Mouse (Mus musculus) forebrain, embryonic 15.5 days (tissue): Measurements from ENCODE around the gene Borcs6. TPM values are rescaled to one million over a fixed set of nuclear protein-coding genes. Genes with fewer than 3 reads are reported as not detected.

Experiments used
- ATAC-seq: fragments of 200-750 bp; cut with Nextera tagmentation; replicated peaks from 2 replicates; pipeline ENCODE4 v1.8.0; 2017; ENCODE audit warnings: mild to moderate bottlenecking, moderate TSS enrichment, moderate library complexity
- H3K27ac ChIP-seq: fragments of 300-500 bp; sonication (generic); replicated peaks from 2 replicates; pipeline ENCODE4 v1.5.1; 2015; ENCODE audit warnings: mild to moderate bottlenecking, inconsistent platforms
- H3K27me3 ChIP-seq: fragments of 300-500 bp; sonication (generic); 2 replicates; pipeline ENCODE4 v1.6.1; 2015; ENCODE audit warnings: inconsistent platforms
- H3K36me3 ChIP-seq: fragments of 300-500 bp; sonication (generic); 2 replicates; pipeline ENCODE4 v1.6.1; 2015; ENCODE audit warnings: mild to moderate bottlenecking, inconsistent platforms
- H3K4me1 ChIP-seq: fragments of 300-500 bp; sonication (generic); 2 replicates; pipeline ENCODE4 v1.6.1; 2015; ENCODE audit warnings: inconsistent platforms
- H3K4me2 ChIP-seq: fragments of 300-500 bp; sonication (generic); replicated peaks from 2 replicates; pipeline ENCODE4 v1.6.1; 2015; ENCODE audit warnings: mild to moderate bottlenecking, inconsistent platforms
- H3K4me3 ChIP-seq: fragments of 300-500 bp; sonication (generic); 2 replicates; pipeline ENCODE4 v1.5.1; 2015; ENCODE audit warnings: mild to moderate bottlenecking, inconsistent platforms
- H3K9ac ChIP-seq: fragments of 300-500 bp; sonication (generic); replicated peaks from 2 replicates; pipeline ENCODE4 v1.6.1; 2015; ENCODE audit warnings: mild to moderate bottlenecking, inconsistent platforms
- H3K9me3 ChIP-seq: fragments of 300-500 bp; sonication (generic); 2 replicates; pipeline ENCODE4 v1.6.1; 2016; ENCODE audit warnings: inconsistent platforms
- WGBS: fragments of 180-500 bp; shearing (Covaris S2); methylation state at CpG from one replicate; pipeline ENCODE4 v1.1.7; 2015; ENCODE audit warnings: mixed read lengths; 5-methylcytosine and 5-hydroxymethylcytosine counted together
- polyA plus RNA-seq: library from polyadenylated mRNA; unstranded; fragments of >200 nt; fragmentation: Nextera tagmentation; extraction: Ambion mirVana; gene quantifications from 2 replicates; pipeline ENCODE4 v1.2.1, GENCODE M21; 2015

Borcs6 gene
- polyA plus RNA-seq, 1 experiment from 2014 or later, result 15.4 TPM

DNA sequence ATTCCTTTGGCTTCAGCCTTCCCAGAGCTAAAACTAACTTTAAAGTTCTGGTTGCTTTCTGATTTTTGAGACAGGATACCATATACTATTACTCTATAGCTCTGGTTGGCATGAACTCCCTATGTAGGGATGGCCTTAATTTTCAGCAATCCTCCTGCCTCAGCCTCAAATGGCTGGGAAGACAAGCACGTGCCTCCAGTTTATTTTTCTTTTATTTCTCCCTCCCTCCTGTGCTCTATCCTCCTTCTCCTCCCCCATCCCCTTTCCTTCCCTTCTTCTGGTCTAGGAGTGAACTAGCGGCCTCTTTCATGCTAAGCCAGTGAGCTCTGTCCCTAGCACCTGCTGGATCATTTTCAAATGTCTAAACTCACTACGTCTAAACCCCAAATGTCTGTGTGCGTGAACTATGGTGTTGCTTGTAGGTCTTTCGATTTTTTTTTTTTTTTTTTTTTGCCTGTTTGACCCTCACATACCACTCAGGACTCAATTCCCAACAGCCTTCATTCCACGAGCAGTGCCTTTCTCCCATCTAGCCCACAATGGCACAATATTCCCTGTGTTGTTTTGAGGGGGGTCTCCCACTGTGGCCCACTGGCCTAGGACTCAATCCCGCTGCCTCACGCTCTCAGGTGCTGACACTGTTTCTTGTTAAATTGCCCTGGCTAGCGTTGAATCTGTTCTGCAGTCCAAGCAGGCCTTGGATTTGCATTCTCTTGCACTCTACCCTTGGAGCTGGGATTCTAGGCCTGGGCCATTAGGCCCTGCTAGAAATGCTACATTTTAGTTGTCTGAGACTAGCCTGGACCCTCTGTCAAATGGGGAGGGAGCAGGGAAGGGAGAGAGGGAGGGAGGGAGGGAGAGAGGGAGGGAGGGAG, 5.0 kb downstream of the Borcs6 start:
- Histone ChIP-seq H3K27me3 (no peaks in the 10 kb centered on the region), H3K27ac (peak overlapping the region; percentile 73; the same call in 1 of the 2 replicates), H3K4me1 (peaks cover 48% of the 10 kb centered on the region), H3K4me2 (peak overlapping the region; percentile 91), H3K36me3 (no peaks in the 10 kb centered on the region), H3K9me3 (no peaks in the 10 kb centered on the region), H3K9ac (peak overlapping the region; percentile 54), H3K4me3 (peak overlapping the region; percentile 66)
- 46% methylated on average over 9 of the region's 9 CpGs for WGBS
- no peak for ATAC-seq

DNA sequence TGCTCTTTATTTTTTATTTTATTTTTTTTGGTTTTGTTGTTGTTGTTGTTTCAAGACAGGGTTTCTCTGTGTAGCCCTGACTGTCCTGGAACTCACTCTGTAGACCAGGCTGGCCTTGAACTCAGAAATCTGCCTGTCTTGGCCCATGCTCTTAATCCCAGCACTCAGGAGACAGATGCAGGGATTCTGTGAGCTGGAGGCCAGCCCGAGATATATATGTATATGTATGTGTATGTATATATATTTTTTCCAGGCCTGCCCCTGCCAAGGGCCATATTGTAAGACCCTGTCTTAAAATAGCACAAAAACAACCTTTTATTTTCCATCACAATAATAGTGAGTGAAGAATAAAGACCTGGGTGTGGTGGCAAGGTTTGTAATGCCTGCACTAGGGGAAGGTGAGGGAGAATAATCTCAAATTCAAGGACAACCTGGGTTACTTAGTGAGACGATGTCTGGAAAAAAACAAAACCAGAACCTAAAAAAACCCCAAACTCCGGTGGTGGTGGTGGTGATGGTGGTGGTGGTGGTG, 5.9 kb downstream of the Borcs6 start:
- Histone ChIP-seq H3K4me3 (peak overlapping the region; percentile 45; the same call in 1 of the 2 replicates), H3K9ac (no peak overlapping the region), H3K36me3 (no peaks in the 10 kb centered on the region), H3K4me1 (peaks cover 51% of the 10 kb centered on the region), H3K27me3 (no peaks in the 10 kb centered on the region), H3K27ac (no peak overlapping the region), H3K4me2 (peak overlapping the region; percentile 89), H3K9me3 (no peaks in the 10 kb centered on the region)
- WGBS, result 59% methylated on average over 3 of the region's 3 CpGs
- no peak for ATAC-seq

DNA sequence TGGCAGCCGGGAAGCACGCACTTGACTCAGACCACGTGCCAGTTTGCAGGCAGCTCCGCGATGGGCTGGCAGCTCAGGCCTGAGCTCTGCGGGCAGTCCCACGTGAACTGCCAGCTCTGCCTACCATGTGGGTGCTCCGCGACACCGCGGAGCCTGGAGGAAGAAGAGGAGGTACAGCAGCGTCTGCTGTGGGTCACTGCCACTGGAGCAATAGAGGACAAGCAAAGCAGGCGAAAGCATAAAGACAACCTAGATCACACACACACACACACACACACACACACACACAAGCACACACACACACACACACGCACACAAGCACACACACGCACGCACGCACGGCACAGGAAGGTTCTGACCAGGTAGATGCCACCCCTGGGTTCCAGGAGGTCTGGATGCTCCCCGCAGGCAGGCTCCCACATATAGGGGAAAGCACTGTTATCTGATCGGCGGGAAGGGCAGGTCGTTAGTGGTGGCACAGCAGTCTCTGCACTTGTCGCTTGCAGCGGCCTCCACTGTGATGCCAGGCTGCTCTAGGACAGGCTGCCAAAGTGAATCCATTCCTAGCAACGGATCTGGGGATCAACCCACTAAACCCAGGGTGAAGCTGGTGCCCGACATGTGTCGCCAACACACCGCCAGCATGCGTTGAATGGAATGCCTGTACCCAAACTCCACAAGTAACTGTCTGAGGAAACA, 6.8 kb downstream of the Borcs6 start:
- H3K4me3 ChIP-seq, result peak overlapping the region; percentile 45
- peak overlapping the region; percentile 55 for H3K9ac ChIP-seq
- under 1% methylated on average over 29 of the region's 29 CpGs for WGBS
- no peaks in the 10 kb centered on the region for H3K36me3 ChIP-seq
- peak overlapping the region; percentile 56 for H3K27ac ChIP-seq
- H3K4me2 ChIP-seq, result peak overlapping the region; percentile 89
- no peak for ATAC-seq
- H3K4me1 ChIP-seq, result peaks cover 46% of the 10 kb centered on the region
- no peaks in the 10 kb centered on the region for H3K9me3 ChIP-seq
- no peaks in the 10 kb centered on the region for H3K27me3 ChIP-seq

DNA sequence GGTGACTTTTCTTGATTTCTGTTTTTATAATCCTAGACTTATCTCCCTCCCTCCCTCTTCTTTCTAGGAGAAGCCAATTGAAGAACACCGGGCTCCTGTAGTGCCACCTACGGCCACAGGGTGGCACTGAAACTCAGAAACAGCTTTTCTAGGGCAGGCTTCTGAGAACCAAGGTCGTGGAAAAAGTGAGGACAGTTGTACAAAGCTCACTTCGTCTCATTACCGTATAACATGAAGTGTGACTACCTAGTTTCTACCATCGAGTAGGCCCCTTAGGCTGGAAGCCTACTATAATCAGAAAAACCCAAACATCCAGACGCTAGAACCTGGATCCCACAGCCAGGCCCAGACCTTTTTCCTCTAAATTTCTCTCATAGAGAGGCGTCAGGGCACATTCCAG, 7.4 kb downstream of the Borcs6 start:
- peak overlapping the region; percentile 45 for H3K4me3 ChIP-seq
- WGBS, result 12% methylated on average over 8 of the region's 8 CpGs
- no peaks in the 10 kb centered on the region for H3K9me3 ChIP-seq
- H3K27ac ChIP-seq, result no peak overlapping the region; the same call in 1 of the 2 replicates
- peaks cover 46% of the 10 kb centered on the region for H3K4me1 ChIP-seq
- H3K4me2 ChIP-seq, result peak overlapping the region; percentile 89
- no peak for ATAC-seq
- no peaks in the 10 kb centered on the region for H3K27me3 ChIP-seq
- H3K36me3 ChIP-seq, result no peaks in the 10 kb centered on the region
- peak overlapping the region; percentile 55; the same call in 1 of the 2 replicates for H3K9ac ChIP-seq

DNA sequence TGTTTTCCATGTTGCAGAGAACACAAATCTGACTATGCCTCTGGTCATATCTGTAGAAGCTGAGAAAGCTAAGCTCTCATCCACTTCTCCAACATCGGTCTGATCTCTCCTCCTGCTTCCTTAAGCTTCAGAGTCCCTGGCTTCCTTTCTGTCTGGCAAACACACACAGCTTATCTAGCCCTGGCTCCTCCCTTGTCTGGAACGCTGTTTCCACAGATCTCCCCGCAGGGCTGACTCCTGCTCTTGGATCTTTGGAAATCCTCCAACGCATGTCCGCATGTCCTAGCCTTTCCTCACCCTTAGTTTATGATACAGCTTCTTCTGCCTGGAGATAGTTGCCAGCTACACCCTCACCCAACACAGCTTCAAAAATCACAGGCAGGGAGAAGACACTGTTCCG, 8.1 kb downstream of the Borcs6 start:
- Histone ChIP-seq H3K36me3 (no peaks in the 10 kb centered on the region), H3K27ac (no peak overlapping the region), H3K27me3 (no peaks in the 10 kb centered on the region), H3K4me2 (no peak overlapping the region), H3K9me3 (no peaks in the 10 kb centered on the region), H3K4me1 (peaks cover 46% of the 10 kb centered on the region), H3K9ac (no peak overlapping the region), H3K4me3 (no peak overlapping the region)
- ATAC-seq, result no peak
- 58% methylated on average over 6 of the region's 6 CpGs for WGBS

DNA sequence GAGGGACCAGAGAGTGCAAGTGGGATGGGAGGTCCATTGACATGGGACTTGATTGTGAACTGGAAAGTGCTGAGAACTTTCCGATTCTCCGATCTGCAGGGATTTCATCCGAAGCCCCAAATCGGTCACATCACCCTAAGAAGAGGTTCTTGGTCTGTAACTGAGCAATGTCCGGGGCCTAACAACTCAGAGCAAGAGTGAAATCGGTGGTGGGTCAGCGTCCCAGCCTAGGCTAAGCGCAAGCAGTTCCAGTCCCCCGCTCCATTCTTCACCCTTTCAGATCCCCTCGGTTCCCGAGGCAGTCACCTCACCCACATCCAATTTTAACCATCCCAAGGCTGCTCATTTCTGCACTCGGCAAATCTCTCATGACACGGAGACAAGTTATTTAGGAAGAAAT, 10.6 kb downstream of the Borcs6 start:
- Histone ChIP-seq H3K9ac (peak overlapping the region; percentile 81), H3K27me3 (no peaks in the 10 kb centered on the region), H3K36me3 (no peaks in the 10 kb centered on the region), H3K4me1 (peaks cover 50% of the 10 kb centered on the region), H3K4me3 (peak overlapping the region; percentile 61), H3K4me2 (peak overlapping the region; percentile 56), H3K9me3 (no peaks in the 10 kb centered on the region), H3K27ac (peak overlapping the region; percentile 89)
- under 1% methylated on average over 13 of the region's 13 CpGs for WGBS
- ATAC-seq, result no peak

DNA sequence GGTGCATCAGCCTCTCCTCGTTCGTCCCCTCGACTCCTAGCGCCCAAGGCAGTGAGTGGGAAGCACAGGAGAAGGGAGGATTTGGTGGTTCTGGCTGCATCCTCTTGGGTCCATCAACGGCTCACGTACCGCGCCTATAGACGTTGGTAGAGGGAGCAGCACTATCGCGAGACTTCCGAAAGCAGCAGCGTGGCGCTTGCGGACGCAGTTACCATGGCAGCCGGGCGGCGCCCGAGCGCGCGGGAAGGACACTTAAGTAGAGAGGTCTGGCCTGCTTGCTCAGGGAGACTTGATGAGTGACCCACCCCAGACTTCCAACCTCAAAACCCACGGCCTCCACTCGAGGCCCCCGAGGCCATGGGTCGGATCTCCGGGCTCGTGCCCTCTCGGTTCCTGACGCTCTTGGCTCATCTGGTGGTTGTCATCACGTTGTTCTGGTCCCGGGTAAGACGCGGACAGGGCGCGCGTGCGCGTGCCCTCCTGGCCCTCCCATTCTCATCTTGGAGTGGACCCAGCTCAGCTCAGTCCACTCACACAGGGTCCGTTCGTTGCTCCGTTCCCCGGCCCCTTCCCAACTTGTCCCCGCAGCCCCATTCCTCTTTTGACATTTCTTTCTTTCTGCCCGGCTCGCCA, 11.2 kb downstream of the Borcs6 start, which contains the start of gene Tmem107:
Tmem107 (plus strand) TSS at position 217 of the 633 bp plus-strand sequence.
- H3K4me2 ChIP-seq, result peak within 1 kb of the TSS; percentile 56
- WGBS, result under 1% methylated on average over 47 of the region's 47 CpGs
- no peaks in the 10 kb centered on the region for H3K9me3 ChIP-seq
- peak; percentile 86 for ATAC-seq
- H3K4me1 ChIP-seq, result peaks cover 49% of the 10 kb centered on the region
- no peaks in the 10 kb centered on the region for H3K36me3 ChIP-seq
- peak within 1 kb of the TSS; percentile 89 for H3K27ac ChIP-seq
- no peaks in the 10 kb centered on the region for H3K27me3 ChIP-seq
- H3K4me3 ChIP-seq, result peak within 1 kb of the TSS; percentile 61
- peak within 1 kb of the TSS; percentile 81 for H3K9ac ChIP-seq

DNA sequence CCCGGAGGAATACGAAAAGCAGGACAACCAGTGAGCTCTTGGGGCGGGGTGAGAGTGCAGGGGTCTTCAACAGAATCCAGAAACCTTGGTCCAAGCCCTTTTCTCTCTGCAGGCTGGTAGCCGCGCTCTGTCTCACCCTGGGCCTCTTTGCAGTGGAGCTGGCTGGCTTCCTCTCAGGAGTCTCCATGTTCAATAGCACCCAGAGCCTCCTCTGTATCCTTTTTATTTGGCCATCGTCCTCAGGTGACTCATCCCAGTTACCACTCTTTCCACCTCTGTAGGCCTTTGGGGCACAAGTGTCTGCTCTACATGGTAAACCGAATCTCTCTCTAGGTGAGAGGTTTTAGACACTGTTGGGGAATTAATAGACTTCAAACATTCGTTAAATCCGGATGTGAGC, 11.7 kb downstream of the Borcs6 start:
- Histone ChIP-seq H3K9ac (peak overlapping the region; percentile 81), H3K4me1 (peaks cover 43% of the 10 kb centered on the region), H3K4me2 (peak overlapping the region; percentile 56), H3K36me3 (no peaks in the 10 kb centered on the region), H3K9me3 (no peaks in the 10 kb centered on the region), H3K27ac (peak overlapping the region; percentile 89), H3K27me3 (no peaks in the 10 kb centered on the region), H3K4me3 (peak overlapping the region; percentile 61)
- 22% methylated on average over 9 of the region's 9 CpGs for WGBS
- ATAC-seq, result no peak

DNA sequence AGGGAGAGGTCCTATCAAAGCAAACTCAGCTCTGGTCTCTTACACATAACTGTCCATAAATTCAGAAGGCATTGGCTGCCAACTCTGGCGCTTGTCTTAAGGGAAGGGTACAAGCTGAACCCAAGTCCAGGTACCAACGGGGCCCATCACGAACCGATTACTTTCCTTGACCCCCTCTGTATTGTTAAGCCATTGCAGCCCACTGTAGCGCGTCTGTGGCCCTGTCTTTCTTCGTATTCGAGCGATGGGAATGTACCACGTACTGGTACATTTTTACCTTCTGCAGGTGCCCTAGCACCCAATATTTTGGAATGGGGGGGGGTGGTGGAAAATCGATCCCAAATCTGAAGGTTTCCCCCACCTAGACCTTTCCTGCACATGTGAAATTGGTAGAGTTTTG, 12.7 kb downstream of the Borcs6 start:
- no peaks in the 10 kb centered on the region for H3K36me3 ChIP-seq
- H3K4me1 ChIP-seq, result peaks cover 34% of the 10 kb centered on the region
- H3K27me3 ChIP-seq, result no peaks in the 10 kb centered on the region
- H3K9me3 ChIP-seq, result no peaks in the 10 kb centered on the region
- peak overlapping the region; percentile 97 for H3K27ac ChIP-seq
- H3K4me3 ChIP-seq, result peak overlapping the region; percentile 61
- H3K9ac ChIP-seq, result peak overlapping the region; percentile 62
- WGBS, result 86% methylated on average over 11 of the region's 11 CpGs
- no peak for ATAC-seq
- H3K4me2 ChIP-seq, result peak overlapping the region; percentile 59

DNA sequence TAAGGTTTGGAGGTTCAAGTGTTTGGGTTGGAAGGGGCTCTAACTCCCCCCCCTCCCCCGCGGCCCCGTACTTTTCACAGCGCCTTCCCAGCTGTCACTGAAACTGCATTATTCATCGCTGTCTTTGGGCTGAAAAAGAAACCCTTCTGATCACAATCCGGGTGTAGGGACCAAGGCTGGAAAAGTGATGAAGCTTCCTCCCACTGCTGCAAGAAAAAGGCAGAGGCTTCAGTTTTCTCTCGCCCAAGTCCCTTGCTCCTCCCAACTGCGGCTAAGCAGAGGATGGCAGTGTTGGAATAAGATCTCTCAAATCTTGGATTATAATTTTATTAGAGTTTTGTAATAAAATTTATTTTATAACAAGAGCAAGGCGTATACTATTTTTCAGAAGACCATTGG, 13.1 kb downstream of the Borcs6 start:
- no peaks in the 10 kb centered on the region for H3K36me3 ChIP-seq
- ATAC-seq, result peak; percentile 20; the same call in 1 of the 2 replicates
- peak overlapping the region; percentile 40 for H3K4me3 ChIP-seq
- H3K4me1 ChIP-seq, result peaks cover 34% of the 10 kb centered on the region
- no peaks in the 10 kb centered on the region for H3K9me3 ChIP-seq
- H3K27me3 ChIP-seq, result no peaks in the 10 kb centered on the region
- H3K27ac ChIP-seq, result peak overlapping the region; percentile 97
- WGBS, result 3% methylated on average over 9 of the region's 9 CpGs
- peak overlapping the region; percentile 62 for H3K9ac ChIP-seq
- peak overlapping the region; percentile 59 for H3K4me2 ChIP-seq

DNA sequence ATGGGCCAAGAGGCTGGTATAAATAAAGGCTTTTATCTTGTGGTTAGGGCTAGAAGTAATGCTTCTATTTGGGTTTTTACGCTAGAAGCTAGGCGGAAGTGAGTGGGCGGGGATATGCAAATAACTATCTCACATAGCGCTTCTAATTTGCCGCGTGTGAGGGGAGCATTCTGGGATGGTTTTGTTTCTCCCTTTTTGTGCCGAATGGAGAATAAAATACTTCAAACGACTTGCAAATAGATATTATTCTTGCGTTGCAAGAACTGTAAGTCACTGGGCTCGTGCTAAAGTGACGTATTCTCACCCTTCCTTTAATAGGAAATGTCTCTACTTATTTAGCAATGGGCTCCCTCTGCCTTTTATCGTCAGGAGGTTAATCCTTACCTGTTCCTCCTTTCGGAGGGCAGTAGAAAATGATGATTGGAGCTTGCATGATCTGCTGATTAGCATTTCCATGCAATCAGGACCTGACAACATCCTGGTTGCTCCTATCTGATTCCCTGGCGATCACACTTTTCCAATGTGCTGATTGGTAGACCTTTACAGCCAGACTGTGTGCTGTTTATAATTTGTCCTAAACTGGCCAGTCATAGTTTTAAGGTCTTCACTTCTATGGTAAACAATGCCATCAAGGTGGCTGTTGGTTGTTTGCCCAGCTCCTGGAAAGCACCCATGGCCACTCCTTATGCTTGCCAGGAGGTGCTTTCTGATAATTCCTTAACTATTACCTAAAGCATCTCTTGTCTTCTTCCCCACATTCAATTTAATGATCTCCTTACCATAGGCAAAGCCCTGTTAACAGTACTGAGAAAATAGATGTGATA, 13.8 kb downstream of the Borcs6 start:
- peak overlapping the region; percentile 59 for H3K4me2 ChIP-seq
- H3K27ac ChIP-seq, result peak overlapping the region; percentile 97
- peak overlapping the region; percentile 62 for H3K9ac ChIP-seq
- peaks cover 34% of the 10 kb centered on the region for H3K4me1 ChIP-seq
- no peaks in the 10 kb centered on the region for H3K36me3 ChIP-seq
- H3K9me3 ChIP-seq, result no peaks in the 10 kb centered on the region
- peak overlapping the region; percentile 40 for H3K4me3 ChIP-seq
- no peaks in the 10 kb centered on the region for H3K27me3 ChIP-seq
- WGBS, result under 1% methylated on average over 14 of the region's 14 CpGs
- ATAC-seq, result peak; percentile 63
